8 mouse cellular contexts compared by ENCODE assay signal in the genomic region with DNA sequence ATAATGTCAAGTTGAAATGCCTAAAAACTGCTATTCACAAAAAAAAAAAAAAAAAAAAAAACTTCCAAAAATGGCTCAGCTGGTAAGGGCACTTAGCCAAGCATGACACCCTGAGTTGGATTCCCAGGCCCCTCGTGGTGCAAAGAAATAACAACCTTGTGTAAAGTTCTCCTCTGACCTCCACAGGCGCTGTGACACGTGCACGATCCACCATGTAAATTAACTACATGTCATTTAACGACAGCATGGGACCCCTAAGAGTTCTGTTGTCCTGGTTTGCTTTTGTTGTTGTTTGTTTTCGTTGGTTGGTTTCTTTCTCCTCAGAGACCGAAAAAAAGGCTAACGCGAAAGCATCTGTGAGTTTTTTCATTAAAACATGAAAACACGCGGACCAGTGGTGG. TPM values are rescaled to one million over a fixed set of nuclear protein-coding genes. Genes with fewer than 3 reads are reported as not detected.
DNase-seq lines count a peak whose midpoint lies in the region; ATAC-seq lines count a peak whose summit lies in the region.

No protein-coding gene starts in this region.

- H3K27me3 ChIP-seq in kidney, embryonic 14.5 days (ENCODE audit: control insufficient read depth, insufficient read depth, low read length): no peaks in the 10 kb centered on the region
- no peaks in the 10 kb centered on the region for H3K27me3 ChIP-seq in hindbrain, embryonic 11.5 days (ENCODE audit: control insufficient read depth, insufficient read depth, low read length)
- H3K27me3 ChIP-seq in midbrain, embryonic 13.5 days: no peaks in the 10 kb centered on the region

- peaks cover 4% of the 10 kb centered on the region; the same call in 1 of the 2 replicates for H3K36me3 ChIP-seq in kidney, embryonic 14.5 days (ENCODE audit: control insufficient read depth, insufficient read depth, low read length)
- H3K36me3 ChIP-seq in hindbrain, embryonic 11.5 days (ENCODE audit: control insufficient read depth, insufficient read depth, low read length): no peaks in the 10 kb centered on the region
- H3K36me3 ChIP-seq in midbrain, embryonic 13.5 days: peaks cover 13% of the 10 kb centered on the region

- ATAC-seq in kidney, embryonic 14.5 days (ENCODE audit: low FRiP score, low TSS enrichment): 0 out of 2 replicates have a peak, but pooled peaks have one; percentile 1
- ATAC-seq in hindbrain, embryonic 11.5 days (ENCODE audit: low FRiP score): no peak
- ATAC-seq in midbrain, embryonic 13.5 days: 0 out of 2 replicates have a peak, but pooled peaks have one; percentile 18
- no peak for ATAC-seq in activated CD4-positive, CD25-positive, alpha-beta regulatory T cell, adult 4 months

- no peaks in the 10 kb centered on the region for H3K9me3 ChIP-seq in kidney, embryonic 14.5 days (ENCODE audit: control insufficient read depth, low read length)
- no peaks in the 10 kb centered on the region for H3K9me3 ChIP-seq in hindbrain, embryonic 11.5 days (ENCODE audit: control insufficient read depth, low read length)
- H3K9me3 ChIP-seq in midbrain, embryonic 13.5 days: no peaks in the 10 kb centered on the region

- DNase-seq in kidney, postnatal 36 days: no peak
- DNase-seq in MEL-GATA-1-ER (ENCODE audit: extremely low read depth, low read depth): peak; percentile 36
- DNase-seq in hindbrain, embryonic 11.5 days (ENCODE audit: low spot score): no peak
- DNase-seq in right cerebral cortex, postnatal 25 days: no peak
- DNase-seq in layer of hippocampus, adult 8-10 months (ENCODE audit: low spot score in 2 of 2): no peak

- WGBS in kidney, embryonic 14.5 days: 51% methylated on average over 11 of the region's 11 CpGs
- WGBS in hindbrain, embryonic 11.5 days: 61% methylated on average over 11 of the region's 11 CpGs
- WGBS in midbrain, embryonic 13.5 days: 57% methylated on average over 11 of the region's 11 CpGs

- no peaks in the 10 kb centered on the region for H3K4me1 ChIP-seq in kidney, embryonic 14.5 days (ENCODE audit: control insufficient read depth, insufficient read depth, low read length)
- no peaks in the 10 kb centered on the region for H3K4me1 ChIP-seq in hindbrain, embryonic 11.5 days (replicated peaks; ENCODE audit: control insufficient read depth, insufficient read depth, low read length)
- H3K4me1 ChIP-seq in midbrain, embryonic 13.5 days (replicated peaks): peaks cover 5% of the 10 kb centered on the region; the same call in 1 of the 2 replicates

- peak overlapping the region; percentile 62 for H3K4me2 ChIP-seq in kidney, embryonic 14.5 days (replicated peaks; ENCODE audit: low read depth, low read length)
- peak overlapping the region; percentile 56 for H3K4me2 ChIP-seq in hindbrain, embryonic 11.5 days (replicated peaks; ENCODE audit: low read depth, low read length)
- peak overlapping the region; percentile 63 for H3K4me2 ChIP-seq in midbrain, embryonic 13.5 days (replicated peaks)

- peak overlapping the region; percentile 63 for H3K4me3 ChIP-seq in kidney, embryonic 14.5 days (ENCODE audit: low read length)
- H3K4me3 ChIP-seq in hindbrain, embryonic 11.5 days (ENCODE audit: low read depth, low read length): peak overlapping the region; percentile 56
- peak overlapping the region; percentile 61 for H3K4me3 ChIP-seq in midbrain, embryonic 13.5 days (replicated peaks)

- peak overlapping the region; percentile 73; the same call in 1 of the 2 replicates for H3K9ac ChIP-seq in kidney, embryonic 14.5 days (ENCODE audit: low read depth, low read length)
- peak overlapping the region; percentile 71 for H3K9ac ChIP-seq in hindbrain, embryonic 11.5 days (ENCODE audit: low read depth, low read length)
- H3K9ac ChIP-seq in midbrain, embryonic 13.5 days (replicated peaks): peak overlapping the region; percentile 74

- peak overlapping the region; percentile 93; the same call in 1 of the 2 replicates for H3K27ac ChIP-seq in kidney, embryonic 14.5 days (ENCODE audit: low read depth, low read length)
- peak overlapping the region; percentile 85; the same call in 1 of the 2 replicates for H3K27ac ChIP-seq in hindbrain, embryonic 11.5 days (ENCODE audit: low read depth, low read length)
- peak overlapping the region; percentile 92 for H3K27ac ChIP-seq in midbrain, embryonic 13.5 days

RNA-seq across cellular contexts. Expression of gene Wdr34, which starts 0.6 kb away (rescaled TPM):
- polyA plus RNA-seq in kidney, embryonic 14.5 days (2014; fragmentation: Nextera tagmentation; extraction: Ambion mirVana): 41.2 and 42.6 TPM in 2 replicates
- polyA plus RNA-seq in hindbrain, embryonic 11.5 days (2014; fragmentation: Nextera tagmentation; extraction: Ambion mirVana): 30.1 and 33.9 TPM in 2 replicates
- polyA plus RNA-seq in midbrain, embryonic 13.5 days (2015; fragmentation: Nextera tagmentation; extraction: Ambion mirVana): 59.6 and 62.3 TPM in 2 replicates
- total RNA-seq in layer of hippocampus, adult 8-10 months (2022): 10 to 100 TPM; 36.9 to 45.0 (median 39.9) TPM
- 1 to 10 TPM in 1 of 2 experiments, under 1 TPM in 1; 0.87 to 1.4 TPM for polyA plus RNA-seq in activated CD4-positive, CD25-positive, alpha-beta regulatory T cell, adult 4 months (2017; shearing (Covaris generic))

RNA-seq across cellular contexts. Expression of gene Set, which starts 9.1 kb away (rescaled TPM):
- polyA plus RNA-seq in kidney, embryonic 14.5 days (2014; fragmentation: Nextera tagmentation; extraction: Ambion mirVana): 647 and 702 TPM in 2 replicates
- 688 and 696 TPM in 2 replicates for polyA plus RNA-seq in hindbrain, embryonic 11.5 days (2014; fragmentation: Nextera tagmentation; extraction: Ambion mirVana)
- polyA plus RNA-seq in midbrain, embryonic 13.5 days (2015; fragmentation: Nextera tagmentation; extraction: Ambion mirVana): 448 and 482 TPM in 2 replicates
- 100 to 1,000 TPM; 179 to 198 (median 186) TPM for total RNA-seq in layer of hippocampus, adult 8-10 months (2022)
- polyA plus RNA-seq in activated CD4-positive, CD25-positive, alpha-beta regulatory T cell, adult 4 months (2017; shearing (Covaris generic)): 100 to 1,000 TPM; 369 to 379 TPM

RNA-seq across cellular contexts. Expression of gene Pkn3, which starts 29.4 kb away (rescaled TPM):
- 7.8 and 9.1 TPM in 2 replicates for polyA plus RNA-seq in kidney, embryonic 14.5 days (2014; fragmentation: Nextera tagmentation; extraction: Ambion mirVana)
- polyA plus RNA-seq in hindbrain, embryonic 11.5 days (2014; fragmentation: Nextera tagmentation; extraction: Ambion mirVana): 4.5 and 5.2 TPM in 2 replicates
- 2.8 and 3.8 TPM in 2 replicates for polyA plus RNA-seq in midbrain, embryonic 13.5 days (2015; fragmentation: Nextera tagmentation; extraction: Ambion mirVana)
- total RNA-seq in layer of hippocampus, adult 8-10 months (2022): 1 to 10 TPM; 2.1 to 6.1 (median 3.5) TPM
- polyA plus RNA-seq in activated CD4-positive, CD25-positive, alpha-beta regulatory T cell, adult 4 months (2017; shearing (Covaris generic)): under 1 TPM in 1 of 2 experiments, not detected in 1; 0.41 TPM

RNA-seq across cellular contexts. Expression of gene Zdhhc12, which starts 45.3 kb away (rescaled TPM):
- polyA plus RNA-seq in kidney, embryonic 14.5 days (2014; fragmentation: Nextera tagmentation; extraction: Ambion mirVana): 36.3 and 40.9 TPM in 2 replicates
- polyA plus RNA-seq in hindbrain, embryonic 11.5 days (2014; fragmentation: Nextera tagmentation; extraction: Ambion mirVana): 27.4 and 32.2 TPM in 2 replicates
- 18.9 and 19.0 TPM in 2 replicates for polyA plus RNA-seq in midbrain, embryonic 13.5 days (2015; fragmentation: Nextera tagmentation; extraction: Ambion mirVana)
- total RNA-seq in layer of hippocampus, adult 8-10 months (2022): 10 to 100 TPM in 2 of 4 experiments, 1 to 10 TPM in 2; 7.3 to 14.0 (median 10.4) TPM
- 10 to 100 TPM; 31.6 to 32.4 TPM for polyA plus RNA-seq in activated CD4-positive, CD25-positive, alpha-beta regulatory T cell, adult 4 months (2017; shearing (Covaris generic))

Comparison
In these comparisons a context has a peak if more than half of its experiments do, and no peak if none do; other contexts are left out.
1. ATAC-seq: peak in kidney, embryonic 14.5 days (single experiment) and midbrain, embryonic 13.5 days (single experiment); none in hindbrain, embryonic 11.5 days (single experiment) and activated CD4-positive, CD25-positive, alpha-beta regulatory T cell, adult 4 months (single experiment).
2. RNA of gene Wdr34, which starts 0.6 kb away (polyA plus RNA-seq): 59.6 to 62.3 TPM in midbrain, embryonic 13.5 days, 41.2 to 42.6 TPM in kidney, embryonic 14.5 days and 30.1 to 33.9 TPM in hindbrain, embryonic 11.5 days; 0.87 to 1.4 TPM in activated CD4-positive, CD25-positive, alpha-beta regulatory T cell, adult 4 months; every median in the first group is over 10 times any median in the second.
3. Peak in every context shown above with its lines, with median percentiles within 50 percentile points of each other: H3K27ac ChIP-seq, H3K4me2 ChIP-seq, H3K4me3 ChIP-seq and H3K9ac ChIP-seq.